Mouse (Mus musculus) small intestine, adult 2 months (tissue): Measurements from ENCODE around the gene Dgka.

ENCODE experiments used
- CTCF ChIP-seq: fragments of 200-500 bp; IDR thresholded peaks from 2 replicates; pipeline ENCODE4 v1.5.1; 2012; ENCODE audit warnings: low read depth, mild to moderate bottlenecking, control low read depth, inconsistent platforms, low read length, moderate library complexity, mixed read lengths; ENCODE audit not compliant: insufficient replicate concordance, insufficient read length; ENCODE audit errors: extremely low read depth
- POLR2A ChIP-seq: fragments of 200-500 bp; IDR thresholded peaks from 2 replicates; pipeline ENCODE4 v1.6.1; 2012; ENCODE audit warnings: low read depth, mild to moderate bottlenecking, control low read depth, inconsistent platforms, low read length, moderate library complexity

DNA sequence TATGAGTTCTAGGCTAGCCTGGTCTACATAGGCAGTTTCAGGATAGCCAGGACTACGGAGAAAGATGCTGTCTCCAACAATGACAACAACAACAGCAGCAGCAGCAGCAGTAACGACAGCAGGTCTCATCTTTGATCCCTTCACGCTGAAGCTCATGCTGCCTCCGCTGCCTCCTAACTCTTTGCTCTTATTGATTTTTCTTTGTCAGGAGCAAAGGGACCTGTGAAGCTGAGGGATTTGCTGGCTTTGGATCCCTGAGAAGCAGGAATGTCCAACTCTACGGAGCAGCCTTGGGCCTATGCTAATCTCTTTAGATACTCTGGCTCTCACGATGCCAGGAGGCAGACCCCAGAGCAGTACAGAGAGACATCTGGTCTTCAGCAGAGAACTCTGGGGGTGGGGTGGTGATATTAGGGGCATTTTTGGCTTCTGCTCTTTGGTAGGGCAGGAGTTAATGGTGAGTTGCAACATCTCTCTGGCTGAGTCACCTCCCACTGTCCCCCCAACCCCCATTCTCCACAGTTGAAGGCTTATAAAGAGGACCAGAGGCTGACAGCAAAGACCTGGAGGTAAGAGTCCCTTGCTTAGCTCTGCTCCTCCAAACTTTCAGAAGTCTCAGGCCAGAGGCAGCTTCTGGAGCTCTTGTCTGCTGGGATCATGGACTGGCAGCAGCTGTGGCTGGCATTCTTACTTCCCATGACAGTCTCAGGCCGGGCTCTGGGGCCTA is 45.9 kb upstream of the Dgka start, which contains the start of gene Mmp19:
- TF ChIP-seq CTCF (no peak), POLR2A (no peak)
